Mouse (Mus musculus): ENCODE measurements at regions not wholly inside any gene's neighbourhood (a gene's known extent, or its start where the extent isn't known, plus 50 kb on each side); places are given as distances from the start of the nearest gene placed in this dataset.

GRCm38 (mm10) chr16:10098511-10098910 lies 71.5 kb upstream of the Rpl39l start:
- H3K9ac ChIP-seq: no peak overlapping the region
- no peak for ATAC-seq (ENCODE audit: low FRiP score, low read depth)
- 90% methylated on average over 11 of the region's 11 CpGs for WGBS
- no peaks in the 10 kb centered on the region for H3K4me1 ChIP-seq (replicated peaks)
- no peak overlapping the region for H3K27ac ChIP-seq (replicated peaks)
- H3K4me2 ChIP-seq: no peak overlapping the region
- H3K27me3 ChIP-seq: no peaks in the 10 kb centered on the region
- no peak overlapping the region for H3K4me3 ChIP-seq
- H3K36me3 ChIP-seq: no peaks in the 10 kb centered on the region
- H3K9me3 ChIP-seq: no peaks in the 10 kb centered on the region

- Histone ChIP-seq H3K4me1 (replicated peaks) (no peaks in the 10 kb centered on the region), H3K27ac (replicated peaks) (no peak overlapping the region), H3K9me3 (no peaks in the 10 kb centered on the region), H3K4me2 (no peak overlapping the region), H3K9ac (no peak overlapping the region), H3K36me3 (no peaks in the 10 kb centered on the region), H3K4me3 (no peak overlapping the region), H3K27me3 (no peaks in the 10 kb centered on the region)
- ATAC-seq (ENCODE audit: low FRiP score, low read depth): no peak
- 56% methylated on average over 18 of the region's 18 CpGs for WGBS
Observed at GRCm38 (mm10) chr16:10088461-10089353, 81.3 kb upstream of the Rpl39l start.

GRCm38 (mm10) chr16:10086341-10086740 lies 83.7 kb upstream of the Rpl39l start:
- no peak overlapping the region for H3K4me3 ChIP-seq
- no peaks in the 10 kb centered on the region for H3K36me3 ChIP-seq
- no peak overlapping the region for H3K27ac ChIP-seq (replicated peaks)
- H3K9me3 ChIP-seq: no peaks in the 10 kb centered on the region
- 29% methylated on average over 1 of the region's 1 CpGs for WGBS
- no peaks in the 10 kb centered on the region for H3K27me3 ChIP-seq
- no peak for ATAC-seq (ENCODE audit: low FRiP score, low read depth)
- no peaks in the 10 kb centered on the region for H3K4me1 ChIP-seq (replicated peaks)
- H3K4me2 ChIP-seq: no peak overlapping the region
- no peak overlapping the region for H3K9ac ChIP-seq

- H3K9ac ChIP-seq: no peak overlapping the region
- H3K9me3 ChIP-seq: no peaks in the 10 kb centered on the region
- WGBS: 89% methylated on average over 5 of the region's 5 CpGs
- no peak for ATAC-seq (ENCODE audit: low FRiP score, low read depth)
- H3K4me3 ChIP-seq: no peak overlapping the region
- H3K27ac ChIP-seq (replicated peaks): no peak overlapping the region
- H3K36me3 ChIP-seq: no peaks in the 10 kb centered on the region
- no peaks in the 10 kb centered on the region for H3K27me3 ChIP-seq
- H3K4me1 ChIP-seq (replicated peaks): no peaks in the 10 kb centered on the region
- H3K4me2 ChIP-seq: no peak overlapping the region
Observed at GRCm38 (mm10) chr16:10085429-10085828, 84.6 kb upstream of the Rpl39l start.

GRCm38 (mm10) chr16:10081751-10082150 lies 86.4 kb upstream of the Grin2a start:
- H3K4me2 ChIP-seq: no peak overlapping the region
- no peaks in the 10 kb centered on the region for H3K9me3 ChIP-seq
- H3K36me3 ChIP-seq: no peaks in the 10 kb centered on the region
- H3K27me3 ChIP-seq: no peaks in the 10 kb centered on the region
- H3K4me3 ChIP-seq: no peak overlapping the region
- no peak for ATAC-seq (ENCODE audit: low FRiP score, low read depth)
- 46% methylated on average over 2 of the region's 2 CpGs for WGBS
- H3K9ac ChIP-seq: no peak overlapping the region
- no peak overlapping the region for H3K27ac ChIP-seq (replicated peaks)
- no peaks in the 10 kb centered on the region for H3K4me1 ChIP-seq (replicated peaks)

- WGBS: 88% methylated on average over 7 of the region's 7 CpGs
- no peaks in the 10 kb centered on the region for H3K36me3 ChIP-seq
- H3K9ac ChIP-seq: no peak overlapping the region
- no peaks in the 10 kb centered on the region for H3K9me3 ChIP-seq
- H3K4me2 ChIP-seq: no peak overlapping the region
- ATAC-seq (ENCODE audit: low FRiP score, low read depth): no peak
- H3K4me1 ChIP-seq (replicated peaks): no peaks in the 10 kb centered on the region
- H3K27me3 ChIP-seq: no peaks in the 10 kb centered on the region
- no peak overlapping the region for H3K4me3 ChIP-seq
- H3K27ac ChIP-seq (replicated peaks): no peak overlapping the region
Observed at GRCm38 (mm10) chr16:10080121-10080679, 84.8 kb upstream of the Grin2a start.

- Histone ChIP-seq H3K36me3 (no peaks in the 10 kb centered on the region), H3K9ac (no peak overlapping the region), H3K27me3 (no peaks in the 10 kb centered on the region), H3K4me1 (replicated peaks) (no peaks in the 10 kb centered on the region), H3K4me3 (no peak overlapping the region), H3K9me3 (no peaks in the 10 kb centered on the region), H3K4me2 (no peak overlapping the region), H3K27ac (replicated peaks) (no peak overlapping the region)
- 30% methylated on average over 6 of the region's 6 CpGs for WGBS
- no peak for ATAC-seq (ENCODE audit: low FRiP score, low read depth)
Observed at GRCm38 (mm10) chr16:10073158-10073557, 77.8 kb upstream of the Grin2a start.

- no peak overlapping the region for H3K4me3 ChIP-seq
- H3K27ac ChIP-seq (replicated peaks): no peak overlapping the region
- H3K4me1 ChIP-seq (replicated peaks): no peaks in the 10 kb centered on the region
- no peaks in the 10 kb centered on the region for H3K27me3 ChIP-seq
- WGBS: 84% methylated on average over 8 of the region's 8 CpGs
- H3K9ac ChIP-seq: no peak overlapping the region
- no peaks in the 10 kb centered on the region for H3K9me3 ChIP-seq
- no peaks in the 10 kb centered on the region for H3K36me3 ChIP-seq
- no peak overlapping the region for H3K4me2 ChIP-seq
- no peak for ATAC-seq (ENCODE audit: low FRiP score, low read depth)
Observed at GRCm38 (mm10) chr16:10063491-10063890, 68.1 kb upstream of the Grin2a start.

- Histone ChIP-seq H3K27ac (replicated peaks) (no peak overlapping the region), H3K9me3 (no peaks in the 10 kb centered on the region), H3K27me3 (no peaks in the 10 kb centered on the region), H3K4me1 (replicated peaks) (no peaks in the 10 kb centered on the region), H3K9ac (no peak overlapping the region), H3K4me2 (no peak overlapping the region), H3K4me3 (no peak overlapping the region), H3K36me3 (no peaks in the 10 kb centered on the region)
- ATAC-seq (ENCODE audit: low FRiP score, low read depth): 0 out of 2 replicates have a peak, but pooled peaks have one; percentile 23
- 62% methylated on average over 4 of the region's 4 CpGs for WGBS
Observed at GRCm38 (mm10) chr16:10058094-10058493, 62.7 kb upstream of the Grin2a start.

Data from hindbrain, embryonic 15.5 days (tissue).